Mouse (Mus musculus) kidney, adult 2 months (tissue): ENCODE data around the gene Syt7.

Source experiments
- CTCF ChIP-seq: fragments of 200-500 bp; conservative IDR thresholded peaks from 2 replicates; pipeline ENCODE4 v1.5.1; 2011; ENCODE audit warnings: low read depth, mild to moderate bottlenecking, control low read depth, low read length, moderate library complexity, mixed read lengths; ENCODE audit not compliant: insufficient read depth, insufficient read length
- POLR2A ChIP-seq: fragments of 200-500 bp; IDR thresholded peaks from one replicate; pipeline ENCODE4 v1.6.1; 2011; ENCODE audit warnings: low read depth, low read length, control low read depth

DNA sequence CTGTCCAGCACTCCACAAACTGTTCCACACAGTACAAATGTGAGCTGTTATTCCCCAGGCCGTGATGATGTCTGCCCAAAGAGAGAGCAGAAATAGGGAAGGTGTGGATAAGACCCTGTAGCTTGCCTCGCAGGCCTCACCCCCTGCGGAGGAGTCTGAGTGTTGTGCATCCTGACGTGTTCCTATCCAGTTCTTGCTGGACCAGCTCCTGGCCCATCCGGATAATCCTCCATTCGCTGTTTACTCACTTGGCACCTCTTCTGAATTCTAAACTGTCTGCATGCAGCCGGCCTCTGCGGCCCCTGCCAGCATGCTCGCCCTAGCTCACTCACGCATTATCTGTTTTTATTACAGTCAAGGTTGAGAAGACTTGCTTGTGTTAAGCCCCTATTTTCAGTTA, 15.5 kb downstream of the Syt7 start:
- TF ChIP-seq POLR2A (no peak), CTCF (no peak)
